Mouse (Mus musculus) limb, embryonic 10.5 days (tissue): ENCODE data around the gene Kcnk7. TPM values are rescaled to one million over a fixed set of nuclear protein-coding genes. Genes with fewer than 3 reads are reported as not detected.

Experiments used
- DNase-seq: peaks from one replicate; pipeline ENCODE4 v3.0.0-alpha.2; 2017; ENCODE audit warnings: low spot score
- H3K27ac ChIP-seq: fragments of 300-500 bp; sonication (generic); 2 replicates; pipeline ENCODE4 v1.5.1; 2016; ENCODE audit warnings: mild to moderate bottlenecking
- H3K27me3 ChIP-seq: fragments of 300-500 bp; sonication (generic); 2 replicates; pipeline ENCODE4 v1.6.1; 2016; ENCODE audit warnings: low read depth, mild to moderate bottlenecking; ENCODE audit not compliant: poor library complexity, severe bottlenecking
- H3K36me3 ChIP-seq: fragments of 300-500 bp; sonication (generic); 2 replicates; pipeline ENCODE4 v1.6.1; 2016; ENCODE audit warnings: mild to moderate bottlenecking, moderate library complexity
- H3K4me1 ChIP-seq: fragments of 300-500 bp; sonication (generic); 2 replicates; pipeline ENCODE4 v1.6.1; 2016
- H3K4me3 ChIP-seq: fragments of 300-500 bp; sonication (generic); 2 replicates; pipeline ENCODE4 v1.5.1; 2016; ENCODE audit warnings: mild to moderate bottlenecking, moderate library complexity
- H3K9me3 ChIP-seq: fragments of 300-500 bp; sonication (generic); replicated peaks from 2 replicates; pipeline ENCODE4 v1.6.1; 2016; ENCODE audit warnings: mild to moderate bottlenecking
- WGBS: fragments of 180-500 bp; shearing (Covaris S2); methylation state at CpG from one replicate; pipeline ENCODE4 v1.1.7; 2016; 5-methylcytosine and 5-hydroxymethylcytosine counted together
- polyA plus RNA-seq: library from polyadenylated mRNA; unstranded; fragments of >200 nt; fragmentation: Nextera tagmentation; extraction: Ambion mirVana; gene quantifications from 2 replicates; pipeline ENCODE4 v1.2.1, GENCODE M21; 2016

Gene Kcnk7
- polyA plus RNA-seq, 1 experiment from 2014 or later: not detected

DNA sequence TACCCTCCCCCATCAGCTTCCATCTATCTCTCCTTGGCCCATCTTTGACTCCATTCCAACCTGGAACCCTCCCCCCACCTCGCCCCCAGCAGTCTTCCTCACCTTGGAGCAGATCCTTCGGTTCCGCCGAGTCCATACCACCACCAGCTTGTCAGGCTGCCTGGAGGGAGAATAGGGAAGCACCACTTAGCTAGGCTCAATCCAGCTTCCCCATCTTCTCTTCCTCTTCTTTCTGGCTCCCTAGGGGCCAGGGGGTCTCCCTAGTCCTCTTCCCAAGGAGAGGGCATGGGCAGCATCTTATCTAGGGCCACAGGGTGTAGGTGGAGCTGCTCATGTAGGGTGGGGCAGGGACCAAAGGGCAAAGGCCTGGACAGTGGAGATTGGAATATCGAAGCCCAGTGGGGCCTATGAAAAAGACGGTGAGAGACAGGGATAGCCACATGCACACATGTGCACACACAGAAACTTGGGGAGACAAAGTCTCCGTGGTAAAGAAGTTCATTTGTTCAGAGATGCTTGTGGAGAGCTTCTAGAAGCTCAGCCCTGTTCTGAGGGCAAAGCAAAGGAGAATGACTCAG is 18.8 kb downstream of the Kcnk7 start:
- no peaks in the 10 kb centered on the region for H3K27me3 ChIP-seq
- no peak overlapping the region for H3K4me3 ChIP-seq
- 91% methylated on average over 7 of the region's 7 CpGs for WGBS
- peaks cover 85% of the 10 kb centered on the region for H3K36me3 ChIP-seq
- H3K4me1 ChIP-seq: peaks cover 41% of the 10 kb centered on the region
- H3K27ac ChIP-seq: no peak overlapping the region
- DNase-seq: no peak
- H3K9me3 ChIP-seq: no peaks in the 10 kb centered on the region

DNA sequence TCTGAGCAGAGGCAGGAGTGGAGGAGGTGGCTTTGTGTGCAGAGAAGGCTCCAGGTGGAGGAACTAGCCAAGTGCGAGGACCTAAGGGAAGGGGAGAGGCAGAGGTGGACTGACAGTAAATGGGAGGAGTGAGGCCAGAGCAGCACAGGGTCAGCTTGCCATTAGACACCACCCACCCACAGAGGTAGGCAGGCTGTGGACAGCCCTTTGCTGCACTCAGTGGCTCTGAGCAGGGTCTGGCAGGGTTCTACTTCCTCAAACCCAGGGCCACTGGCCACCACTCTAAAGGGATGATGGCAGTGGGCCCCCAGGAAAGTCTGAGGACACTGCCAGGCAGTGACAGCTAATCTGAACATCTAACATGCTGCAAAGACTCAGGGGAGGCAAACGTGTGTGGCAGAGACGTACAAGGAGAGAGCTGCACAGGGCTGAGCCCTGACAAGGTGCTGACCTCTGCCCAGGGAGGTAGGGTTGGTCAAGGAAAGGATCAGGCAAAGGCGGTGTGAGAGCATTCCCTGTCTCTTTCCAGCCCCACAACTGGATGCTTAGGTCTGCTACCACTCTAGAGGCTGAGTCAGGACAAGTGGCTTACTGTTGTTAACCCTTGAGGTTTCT is 19.9 kb downstream of the Kcnk7 start:
- no peaks in the 10 kb centered on the region for H3K27me3 ChIP-seq

DNA sequence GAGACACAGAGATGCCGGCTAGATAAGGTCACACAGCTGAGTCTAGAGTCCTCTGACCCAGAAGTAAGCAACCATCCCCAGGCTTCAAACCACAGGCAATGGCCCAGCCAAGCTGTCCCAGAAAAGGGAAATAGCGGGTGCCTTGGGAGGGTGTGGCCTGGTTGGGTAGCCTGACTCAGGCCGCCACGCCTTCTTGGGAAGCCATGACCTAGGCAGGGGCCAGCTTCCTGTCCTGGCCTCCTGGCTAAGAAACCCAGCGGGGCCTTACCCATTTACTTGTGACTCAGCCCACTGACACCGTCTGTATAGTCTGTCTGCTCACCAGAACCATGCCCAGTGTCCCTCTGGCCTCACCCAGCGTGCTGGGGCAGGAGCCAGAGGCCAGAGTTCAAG is 20.4 kb downstream of the Kcnk7 start:
- Histone ChIP-seq H3K9me3 (no peaks in the 10 kb centered on the region), H3K4me1 (peaks cover 52% of the 10 kb centered on the region), H3K36me3 (peaks cover 72% of the 10 kb centered on the region), H3K4me3 (peak overlapping the region; percentile 97), H3K27me3 (no peaks in the 10 kb centered on the region), H3K27ac (peak overlapping the region; percentile 61)
- WGBS: 74% methylated on average over 7 of the region's 7 CpGs
- no peak for DNase-seq

More for the DNA sequence above, 19.9 kb downstream of the Kcnk7 start:
- H3K36me3 ChIP-seq: peaks cover 77% of the 10 kb centered on the region
- H3K27ac ChIP-seq: peak overlapping the region; percentile 61; the same call in 1 of the 2 replicates
- peak overlapping the region; percentile 97 for H3K4me3 ChIP-seq
- DNase-seq: no peak
- 75% methylated on average over 4 of the region's 4 CpGs for WGBS
- H3K4me1 ChIP-seq: peaks cover 52% of the 10 kb centered on the region
- no peaks in the 10 kb centered on the region for H3K9me3 ChIP-seq

DNA sequence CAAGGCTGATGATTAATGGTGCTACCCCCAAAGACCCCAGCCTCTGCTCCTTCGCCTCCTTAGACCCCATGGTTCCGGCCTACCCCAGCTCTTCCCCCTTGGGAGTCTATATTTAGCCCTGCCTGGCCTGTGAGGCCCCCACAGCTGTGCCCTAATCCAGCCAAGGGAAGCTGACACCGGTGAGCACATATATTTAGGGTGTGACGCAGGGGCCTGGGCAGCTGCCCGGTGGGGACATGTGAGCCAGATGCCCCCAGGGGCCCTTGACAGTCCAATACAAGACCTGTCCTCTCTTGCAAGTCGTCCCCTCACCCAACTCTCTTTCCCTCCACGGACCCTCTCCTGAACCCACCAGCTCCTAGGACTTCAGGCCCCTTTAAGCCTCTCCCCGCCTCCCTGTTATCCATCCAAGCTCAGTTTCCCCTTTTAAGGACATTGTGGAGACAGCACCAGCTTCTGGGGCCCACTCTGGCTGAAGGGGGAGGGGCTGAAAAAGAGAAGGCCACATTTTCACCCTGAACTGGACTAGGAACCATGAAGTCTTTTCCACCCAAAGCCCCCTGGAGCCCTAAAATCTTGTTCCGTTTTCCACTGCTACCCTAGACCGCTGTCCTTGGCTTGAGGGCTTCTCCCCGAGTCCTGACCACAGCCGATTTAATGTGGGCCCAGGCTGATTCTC is 21.0 kb downstream of the Kcnk7 start:
- Histone ChIP-seq H3K4me1 (peaks cover 59% of the 10 kb centered on the region), H3K27me3 (no peaks in the 10 kb centered on the region), H3K4me3 (peak overlapping the region; percentile 97), H3K36me3 (peaks cover 68% of the 10 kb centered on the region), H3K27ac (peak overlapping the region; percentile 61), H3K9me3 (no peaks in the 10 kb centered on the region)
- no peak for DNase-seq
- 77% methylated on average over 12 of the region's 12 CpGs for WGBS

GRCm38 (mm10) chr19:5725767-5726515 is 21.8 kb downstream of the Kcnk7 start, which contains the start of gene Ehbp1l1:
Gene Ehbp1l1 (minus strand): TSS chr19:5726317.
- Histone ChIP-seq H3K27ac (peak within 1 kb of the TSS; percentile 61), H3K27me3 (no peaks in the 10 kb centered on the region), H3K4me3 (peak within 1 kb of the TSS; percentile 97), H3K4me1 (peaks cover 66% of the 10 kb centered on the region), H3K9me3 (no peaks in the 10 kb centered on the region), H3K36me3 (peaks cover 67% of the 10 kb centered on the region)
- WGBS: 12% methylated on average over 49 of the region's 49 CpGs
- DNase-seq: peak; percentile 72

- WGBS: 76% methylated on average over 15 of the region's 15 CpGs
- peaks cover 78% of the 10 kb centered on the region for H3K4me1 ChIP-seq
- no peaks in the 10 kb centered on the region for H3K27me3 ChIP-seq
- H3K9me3 ChIP-seq: no peaks in the 10 kb centered on the region
- H3K27ac ChIP-seq: peak overlapping the region; percentile 98; the same call in 1 of the 2 replicates
- H3K4me3 ChIP-seq: peak overlapping the region; percentile 97
- no peak for DNase-seq
- peaks cover 55% of the 10 kb centered on the region for H3K36me3 ChIP-seq
Observed at GRCm38 (mm10) chr19:5726961-5727578, 22.9 kb downstream of the Kcnk7 start.

DNA sequence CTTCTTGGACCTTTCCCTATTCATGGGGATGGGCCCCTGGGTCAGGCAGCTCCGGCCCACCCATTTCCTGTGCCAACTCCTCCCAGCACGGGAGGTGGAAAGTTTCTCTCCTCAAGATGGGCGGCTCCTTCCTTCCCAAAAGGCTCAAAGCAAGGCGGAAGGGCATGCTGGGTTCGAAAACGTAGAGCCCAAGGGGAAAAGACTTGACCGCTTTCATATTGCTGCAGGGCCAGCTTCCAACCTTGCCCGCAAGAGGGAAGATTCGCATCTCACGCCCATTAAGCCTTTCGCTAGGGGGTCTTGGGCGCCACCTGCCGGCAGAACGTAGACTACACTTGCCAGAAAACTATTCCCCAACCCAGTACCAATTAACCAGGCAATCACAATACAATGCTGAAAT is 23.5 kb downstream of the Kcnk7 start:
- Histone ChIP-seq H3K4me1 (peaks cover 78% of the 10 kb centered on the region), H3K27ac (peak overlapping the region; percentile 98), H3K36me3 (peaks cover 49% of the 10 kb centered on the region), H3K4me3 (peak overlapping the region; percentile 97), H3K9me3 (no peaks in the 10 kb centered on the region), H3K27me3 (no peaks in the 10 kb centered on the region)
- 3% methylated on average over 14 of the region's 14 CpGs for WGBS
- DNase-seq: peak; percentile 94

- no peaks in the 10 kb centered on the region for H3K9me3 ChIP-seq
- DNase-seq: peak; percentile 52
- no peaks in the 10 kb centered on the region for H3K27me3 ChIP-seq
- peak overlapping the region; percentile 98 for H3K27ac ChIP-seq
- WGBS: 13% methylated on average over 37 of the region's 37 CpGs
- H3K36me3 ChIP-seq: peaks cover 42% of the 10 kb centered on the region
- H3K4me3 ChIP-seq: peak overlapping the region; percentile 97
- H3K4me1 ChIP-seq: peaks cover 78% of the 10 kb centered on the region
Observed at GRCm38 (mm10) chr19:5728631-5729443, 24.7 kb downstream of the Kcnk7 start.

- Histone ChIP-seq H3K4me3 (peak within 1 kb of the TSS; percentile 97), H3K36me3 (peaks cover 36% of the 10 kb centered on the region), H3K9me3 (no peaks in the 10 kb centered on the region), H3K27me3 (no peaks in the 10 kb centered on the region), H3K4me1 (peaks cover 72% of the 10 kb centered on the region), H3K27ac (peak within 1 kb of the TSS; percentile 98)
- peak; percentile 91 for DNase-seq
- WGBS: under 1% methylated on average over 37 of the region's 37 CpGs
Observed at GRCm38 (mm10) chr19:5729444-5729815, 25.3 kb downstream of the Kcnk7 start, which contains the start of gene Fam89b. Gene Fam89b (minus strand): TSS chr19:5729653.

DNA sequence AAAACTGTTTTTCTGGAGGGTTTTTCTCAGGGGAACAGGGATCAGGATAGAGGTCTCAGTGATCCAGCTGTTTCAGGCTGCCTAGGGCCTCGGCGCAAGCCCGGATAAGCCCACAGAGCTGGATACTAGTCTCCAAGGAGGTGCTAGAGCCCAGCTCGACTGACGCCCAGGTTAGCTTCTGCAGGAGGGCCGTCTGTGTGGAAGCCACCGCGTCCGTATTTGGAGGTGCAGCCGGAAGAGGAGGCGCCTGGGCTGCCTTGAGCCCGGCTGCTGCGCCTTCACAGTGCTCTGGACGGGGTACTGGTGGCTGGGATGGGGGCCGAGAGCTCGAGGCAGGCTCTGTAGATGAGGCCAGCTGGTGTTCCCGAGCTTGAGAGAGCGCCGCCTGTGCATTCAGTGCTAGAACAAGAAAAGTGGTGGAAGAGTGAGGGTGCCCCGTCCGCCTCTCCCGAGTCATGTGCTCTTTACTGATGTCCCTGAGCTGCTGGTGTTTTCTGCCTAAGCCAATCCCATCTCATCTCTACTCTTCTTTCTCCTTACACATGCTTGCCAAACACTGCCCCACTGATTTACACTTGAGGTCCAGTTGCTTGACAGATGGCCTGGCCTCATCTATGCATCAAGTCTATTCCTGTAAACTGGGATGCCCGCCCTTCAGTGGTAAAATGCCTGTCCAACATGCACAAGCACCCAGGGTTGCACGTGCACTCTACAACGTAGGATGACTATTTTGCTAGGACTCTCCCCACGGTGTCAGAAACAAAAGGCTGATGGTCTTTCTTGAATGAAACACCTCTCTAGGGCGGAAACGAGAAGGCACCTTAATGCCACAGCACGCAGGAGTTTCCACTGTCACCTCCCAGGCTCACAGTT is 26.4 kb downstream of the Kcnk7 start:
- 78% methylated on average over 29 of the region's 29 CpGs for WGBS
- peak overlapping the region; percentile 97 for H3K4me3 ChIP-seq
- H3K4me1 ChIP-seq: peaks cover 61% of the 10 kb centered on the region
- no peak overlapping the region; the same call in 1 of the 2 replicates for H3K27ac ChIP-seq
- no peaks in the 10 kb centered on the region for H3K9me3 ChIP-seq
- peaks cover 25% of the 10 kb centered on the region for H3K36me3 ChIP-seq
- no peak for DNase-seq
- H3K27me3 ChIP-seq: no peaks in the 10 kb centered on the region
